Mouse (Mus musculus) right cerebral cortex, postnatal 25 days (tissue): Measurements from ENCODE around the gene Ltbp4.
A peak's percentile ranks its signal among the peaks of the same experiment; 100 is the strongest.

ENCODE experiments used
- DNase-seq: peaks from one replicate; pipeline ENCODE4 v3.0.0; 2022

Ltbp4 gene

GRCm38 (mm10) chr7:27355261-27355660 lies 17.8 kb upstream of the Ltbp4 start:
- no peak for DNase-seq

- DNase-seq, result no peak
Measured at GRCm38 (mm10) chr7:27354783-27355182, 17.3 kb upstream of the Ltbp4 start.

- no peak for DNase-seq
Measured at GRCm38 (mm10) chr7:27354144-27354543, 16.7 kb upstream of the Ltbp4 start.

GRCm38 (mm10) chr7:27345444-27345843 lies 8.0 kb upstream of the Ltbp4 start:
- no peak for DNase-seq

DNA sequence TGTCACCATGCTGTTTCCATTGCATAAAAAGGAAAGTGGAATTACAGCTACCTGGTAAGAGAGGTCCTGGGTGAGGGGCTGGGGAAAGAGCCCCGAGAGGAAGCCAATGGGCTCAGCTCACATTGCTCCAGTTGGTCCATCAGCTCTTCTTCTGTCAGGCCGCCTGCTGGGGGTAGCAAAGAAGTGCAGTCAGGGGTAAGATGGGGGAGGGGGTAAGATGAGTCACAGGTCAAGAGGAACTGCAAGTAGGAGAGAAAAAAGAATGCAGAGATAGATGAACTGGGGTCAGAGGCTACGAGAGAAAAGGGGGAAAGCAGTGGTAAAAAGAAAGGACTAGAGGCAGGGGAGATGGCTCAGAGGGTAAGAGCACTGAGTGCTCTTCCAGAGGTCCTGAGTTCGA lies 5.1 kb upstream of the Ltbp4 start:
- DNase-seq, result no peak

- peak; percentile 68 for DNase-seq
Measured at GRCm38 (mm10) chr7:27339519-27339918, 2.0 kb upstream of the Ltbp4 start.

GRCm38 (mm10) chr7:27339114-27339513 lies 1.6 kb upstream of the Ltbp4 start:
- no peak for DNase-seq

- DNase-seq, result peak; percentile 90
Measured at GRCm38 (mm10) chr7:27335928-27336823, 1.3 kb downstream of the Ltbp4 start.

GRCm38 (mm10) chr7:27335011-27335720 lies 2.3 kb downstream of the Ltbp4 start:
- DNase-seq, result no peak

DNA sequence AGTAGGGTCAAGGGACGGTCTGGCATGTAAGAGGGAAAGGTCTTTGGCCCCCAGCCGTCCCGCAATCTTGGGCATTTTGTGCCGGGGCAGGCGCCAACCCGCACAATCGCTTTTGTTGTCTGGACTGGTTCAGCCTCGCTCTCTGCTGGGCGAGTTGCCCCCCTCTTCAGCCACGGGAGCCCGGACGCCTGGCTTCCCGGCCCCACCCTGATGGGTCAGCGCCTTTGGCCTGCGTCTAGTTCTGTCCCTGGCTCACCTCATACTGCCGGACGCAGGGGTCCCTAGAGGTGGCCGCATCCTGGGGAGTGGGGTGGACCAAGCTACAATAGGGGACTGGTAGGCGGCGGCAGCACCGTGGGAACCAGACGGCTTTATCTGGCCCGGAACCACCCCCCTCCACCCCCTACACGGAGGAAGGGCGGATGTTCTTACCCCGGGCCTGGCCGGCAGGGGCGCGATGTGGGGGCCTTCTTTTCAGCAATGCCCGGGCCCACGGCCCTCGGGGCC lies 3.0 kb downstream of the Ltbp4 start:
- DNase-seq, result no peak

GRCm38 (mm10) chr7:27333316-27333941 lies 4.1 kb downstream of the Ltbp4 start:
- no peak for DNase-seq

DNA sequence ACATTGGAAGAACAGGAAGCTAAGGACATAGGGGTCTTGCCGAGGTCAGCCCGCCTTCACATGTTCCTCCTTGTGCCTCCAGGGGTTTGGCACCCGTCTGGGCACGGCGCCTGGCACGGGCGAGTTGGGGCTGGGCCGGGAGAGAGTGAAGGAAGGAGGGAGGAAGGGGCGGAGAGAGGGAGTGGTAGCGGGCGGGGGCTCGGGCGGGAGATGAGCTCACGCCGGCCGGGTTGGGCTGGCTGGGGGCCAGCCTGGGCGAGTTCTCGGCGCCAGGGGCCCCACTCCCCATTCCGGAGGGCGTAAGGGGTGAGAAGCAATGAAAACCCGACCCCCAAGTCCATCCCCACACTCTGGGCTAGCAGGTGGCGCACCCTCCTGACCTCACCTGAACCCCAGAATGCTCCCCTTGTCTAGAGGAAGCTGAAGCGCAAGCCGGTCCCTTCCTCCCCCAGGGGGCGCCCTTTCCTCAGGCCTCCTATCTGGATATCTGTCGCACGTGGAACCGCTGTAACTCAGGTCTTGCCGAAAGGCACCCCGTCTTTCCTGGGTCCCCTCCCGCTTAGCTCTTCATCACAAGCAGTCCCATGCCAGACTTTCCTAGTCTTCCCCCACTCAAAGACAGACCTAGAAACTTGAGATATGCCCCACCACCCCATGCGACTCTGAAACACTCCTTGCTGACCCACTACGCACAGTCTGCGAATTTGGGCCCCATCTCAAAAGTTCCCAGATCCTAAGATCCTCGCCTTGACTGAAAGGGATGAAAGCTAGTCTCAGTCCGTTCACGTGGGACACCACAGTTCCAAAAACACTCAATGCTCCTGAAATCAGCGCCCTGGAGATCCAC lies 4.9 kb downstream of the Ltbp4 start:
- peak; percentile 62 for DNase-seq

- no peak for DNase-seq
Measured at GRCm38 (mm10) chr7:27331854-27332253, 5.6 kb downstream of the Ltbp4 start.

DNA sequence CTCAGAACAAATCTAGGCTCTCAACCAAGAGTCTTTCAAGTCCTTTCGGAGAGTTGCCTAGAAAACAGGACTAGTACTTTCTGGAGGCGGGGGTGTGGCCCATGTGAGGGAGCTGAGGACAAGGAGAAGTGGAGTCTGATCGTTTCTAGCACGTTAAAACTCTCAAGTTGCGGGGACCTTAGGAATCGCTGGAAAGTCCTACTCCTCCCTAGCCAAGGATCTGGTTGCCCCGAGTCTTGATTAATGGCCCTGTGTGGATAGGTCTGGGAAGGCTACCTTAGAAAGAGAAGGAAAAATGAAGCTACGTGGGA lies 6.0 kb downstream of the Ltbp4 start:
- no peak for DNase-seq

DNA sequence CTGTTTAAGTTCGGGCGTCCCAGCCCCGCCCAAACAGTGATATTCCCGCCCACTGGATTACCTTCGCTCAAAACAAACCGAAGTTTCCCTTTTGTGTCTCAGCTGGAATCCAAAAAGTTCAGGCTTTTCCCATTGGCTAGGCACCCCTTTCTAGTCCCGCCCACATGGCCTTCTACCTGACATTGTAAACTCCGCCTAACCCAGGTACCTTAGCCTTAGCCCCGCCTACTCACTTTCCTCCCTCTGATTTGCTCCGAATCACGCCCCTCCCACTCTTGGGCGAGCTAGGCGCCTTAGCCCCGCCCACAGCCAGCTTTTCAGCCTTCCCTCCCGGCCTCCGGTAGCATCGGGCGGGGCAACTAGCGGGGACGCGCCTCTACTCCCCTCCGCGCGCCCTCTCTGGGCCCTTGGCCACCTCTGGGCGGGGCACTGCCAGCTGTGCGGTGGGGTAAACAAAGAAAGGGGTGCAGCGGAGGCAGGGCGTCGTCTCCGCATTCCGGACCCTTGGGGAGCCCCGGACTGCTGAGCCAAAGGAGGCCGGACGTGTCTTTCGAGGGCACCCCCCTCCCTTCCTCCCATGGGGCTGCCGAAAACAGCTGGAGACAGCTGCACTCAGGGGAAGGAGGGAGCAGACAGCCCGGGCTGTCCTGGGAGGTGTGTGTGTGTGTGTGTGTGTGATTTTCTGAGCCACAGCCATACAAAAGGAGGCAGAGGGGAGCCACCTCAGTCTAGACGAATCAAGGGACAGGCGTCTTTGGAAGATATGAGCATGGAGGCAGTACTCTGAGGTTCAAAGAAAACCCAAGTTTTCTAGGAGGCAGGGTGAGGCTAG lies 6.6 kb downstream of the Ltbp4 start:
- peak; percentile 60 for DNase-seq

- DNase-seq, result no peak
Measured at GRCm38 (mm10) chr7:27329981-27330380, 7.5 kb downstream of the Ltbp4 start.

- peak; percentile 69 for DNase-seq
Measured at GRCm38 (mm10) chr7:27329326-27329947, 8.1 kb downstream of the Ltbp4 start.

DNA sequence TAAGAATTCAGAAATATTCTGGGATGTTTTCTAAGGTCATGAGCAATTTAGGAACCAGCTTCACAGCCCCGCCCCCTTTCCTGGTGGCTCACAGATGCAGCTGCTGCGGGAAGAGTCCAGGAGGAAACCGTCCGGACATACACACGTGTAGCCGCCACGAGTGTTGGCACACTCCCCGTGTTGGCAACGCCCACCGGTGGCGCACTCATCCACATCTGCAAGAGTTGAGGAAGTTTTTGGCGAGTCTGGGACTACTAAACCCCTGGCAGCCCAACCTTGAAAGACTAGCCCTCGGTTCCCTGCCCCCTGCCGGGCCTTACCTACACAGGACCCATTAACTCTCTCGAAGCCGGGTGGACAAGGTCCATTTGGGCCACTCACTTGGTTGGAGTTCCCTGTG lies 8.8 kb downstream of the Ltbp4 start:
- DNase-seq, result no peak

- no peak for DNase-seq
Measured at GRCm38 (mm10) chr7:27328161-27328560, 9.3 kb downstream of the Ltbp4 start.

DNA sequence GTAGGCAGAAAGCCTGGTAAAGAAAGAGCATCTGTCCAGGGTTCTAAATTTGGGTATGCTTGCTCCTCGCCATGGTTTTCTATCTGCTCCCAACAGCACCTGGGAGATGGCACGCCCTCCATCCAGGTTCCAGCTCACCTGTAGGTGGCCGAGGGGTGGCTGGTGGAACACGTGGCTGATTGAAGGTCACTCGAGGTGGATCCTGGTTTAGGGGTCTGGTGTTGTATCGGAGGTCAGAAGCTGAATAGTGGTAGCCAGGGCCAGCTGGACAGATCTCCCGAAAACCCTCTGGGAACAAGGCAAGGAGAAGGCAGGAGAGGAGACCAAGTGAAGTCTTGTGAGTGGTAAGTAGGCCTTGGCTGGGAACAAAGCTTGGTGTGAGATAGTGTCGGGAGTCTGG lies 10.0 kb downstream of the Ltbp4 start:
- DNase-seq, result no peak
